Mouse (Mus musculus) kidney, adult 2 months (tissue): ENCODE measurements at regions not wholly inside any gene's neighbourhood (a gene's known extent, or its start where the extent isn't known, plus 50 kb on each side); places are given as distances from the start of the nearest gene placed in this dataset.

Experiments
- CTCF ChIP-seq: fragments of 200-500 bp; conservative IDR thresholded peaks from 2 replicates; pipeline ENCODE4 v1.5.1; 2011; ENCODE audit warnings: low read depth, mild to moderate bottlenecking, control low read depth, low read length, moderate library complexity, mixed read lengths; ENCODE audit not compliant: insufficient read depth, insufficient read length
- POLR2A ChIP-seq: fragments of 200-500 bp; IDR thresholded peaks from one replicate; pipeline ENCODE4 v1.6.1; 2011; ENCODE audit warnings: low read depth, low read length, control low read depth

GRCm38 (mm10) chr6:136239416-136239815 lies 66.1 kb upstream of the Grin2b start:
- TF ChIP-seq CTCF, result no peak
- no peak for TF ChIP-seq POLR2A
